Mouse (Mus musculus): ENCODE measurements at regions not wholly inside any gene's neighbourhood (a gene's known extent, or its start where the extent isn't known, plus 50 kb on each side); places are given as distances from the start of the nearest gene placed in this dataset.
A peak's percentile ranks its signal among the peaks of the same experiment; 100 is the strongest.
"Not testable (repeated sequence)": the region's sequence is repeated elsewhere in the genome, so short reads cannot be mapped to it uniquely, and the experiment has no call there.

GRCm38 (mm10) chr4:97509576-97509975, 263.0 kb upstream of the Nfia start:
- DNase-seq = no peak

GRCm38 (mm10) chr4:97505734-97506133, 266.8 kb upstream of the Nfia start:
- no peak for DNase-seq

GRCm38 (mm10) chr4:97491248-97491804, 281.2 kb upstream of the Nfia start:
- DNase-seq = no peak

- DNase-seq = no peak
These were observed 286.2 kb upstream of the Nfia start for GRCm38 (mm10) chr4:97486354-97486753.

- DNase-seq = no peak
These were observed 287.3 kb upstream of the Nfia start for GRCm38 (mm10) chr4:97485225-97485624.

- DNase-seq = no peak
These were observed 289.8 kb upstream of the Nfia start for GRCm38 (mm10) chr4:97482701-97483246.

- DNase-seq = no peak
These were observed 290.7 kb upstream of the Nfia start for GRCm38 (mm10) chr4:97481836-97482235.

- DNase-seq = peak; percentile 51
These were observed 293.7 kb upstream of the Gm10192 start for GRCm38 (mm10) chr4:97476571-97477190.

- not testable (repeated sequence) for DNase-seq
These were observed 290.5 kb upstream of the Gm10192 start for GRCm38 (mm10) chr4:97473492-97473891.

GRCm38 (mm10) chr4:97465932-97466666, 283.1 kb upstream of the Gm10192 start:
- DNase-seq = no peak

- DNase-seq = no peak
These were observed 282.6 kb upstream of the Gm10192 start for GRCm38 (mm10) chr4:97465517-97465916.

GRCm38 (mm10) chr4:97461177-97461576, 278.2 kb upstream of the Gm10192 start:
- DNase-seq = no peak

GRCm38 (mm10) chr4:97439288-97440029, 256.5 kb upstream of the Gm10192 start:
- DNase-seq = no peak

GRCm38 (mm10) chr4:97432681-97433080, 249.7 kb upstream of the Gm10192 start:
- no peak for DNase-seq

GRCm38 (mm10) chr4:97432094-97432493, 249.1 kb upstream of the Gm10192 start:
- no peak for DNase-seq

- no peak for DNase-seq
These were observed 248.3 kb upstream of the Gm10192 start for GRCm38 (mm10) chr4:97431239-97431638.

- DNase-seq = no peak
These were observed 236.9 kb upstream of the Gm10192 start for GRCm38 (mm10) chr4:97419845-97420244.

GRCm38 (mm10) chr4:97418616-97419015, 235.7 kb upstream of the Gm10192 start:
- peak; percentile 77 for DNase-seq

GRCm38 (mm10) chr4:97417943-97418342, 235.0 kb upstream of the Gm10192 start:
- DNase-seq = no peak

GRCm38 (mm10) chr4:97408633-97409296, 225.8 kb upstream of the Gm10192 start:
- no peak for DNase-seq

- DNase-seq = no peak
These were observed 211.8 kb upstream of the Gm10192 start for GRCm38 (mm10) chr4:97394697-97395280.

- DNase-seq = no peak
These were observed 198.1 kb upstream of the Gm10192 start for GRCm38 (mm10) chr4:97381084-97381483.
